Mouse (Mus musculus): ENCODE data around the gene Clec4a3.
"Not testable (repeated sequence)": the region's sequence is repeated elsewhere in the genome, so short reads cannot be mapped to it uniquely, and the experiment has no call there.

Gene Clec4a3

DNA sequence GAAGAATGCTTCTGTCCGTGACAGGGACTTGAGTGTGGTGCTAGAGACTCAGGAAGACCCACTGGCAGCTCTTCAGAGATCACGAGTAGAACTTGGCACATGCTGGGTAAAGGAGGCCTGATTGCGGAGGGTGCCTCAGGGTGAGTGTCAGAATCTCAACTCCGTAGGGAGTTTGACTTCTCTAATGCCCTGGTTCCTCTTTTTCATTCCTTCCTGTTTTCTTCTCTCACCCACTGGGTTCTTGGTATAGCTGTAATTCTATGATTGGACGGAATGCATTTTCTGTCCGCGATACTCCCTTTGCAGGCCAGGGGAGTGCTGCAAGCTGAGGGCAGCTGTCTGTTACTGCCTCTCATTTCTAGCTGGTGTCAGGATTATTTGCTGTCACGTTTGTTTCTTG is at the start of gene Clec4a3:
TSS of gene Clec4a3 (plus strand) at position 115 of the 400 bp plus-strand sequence.
- DNase-seq (ENCODE audit: low spot score in 2 of 2): no peak

DNA sequence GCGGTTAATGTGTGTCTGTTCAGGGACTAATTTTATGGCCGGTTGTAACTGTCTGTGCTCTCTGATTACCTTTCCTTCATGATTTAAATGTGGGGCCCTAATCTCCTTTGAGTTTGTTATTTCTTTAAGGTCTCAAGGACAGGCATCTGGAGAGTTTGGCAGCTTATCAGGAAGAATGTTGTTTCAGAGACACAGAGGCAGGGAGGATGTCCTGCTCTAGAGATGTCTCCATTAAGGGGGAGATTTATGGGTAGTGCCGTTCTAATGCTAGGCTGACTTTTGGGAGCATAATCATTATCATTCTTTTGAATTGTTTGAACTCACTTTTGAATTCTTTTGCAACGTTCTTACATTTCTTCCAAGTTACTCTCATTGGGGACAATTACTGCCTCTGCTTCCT is 32.4 kb upstream of the Clec4a3 start:
- DNase-seq (ENCODE audit: low spot score in 2 of 2): no peak

DNA sequence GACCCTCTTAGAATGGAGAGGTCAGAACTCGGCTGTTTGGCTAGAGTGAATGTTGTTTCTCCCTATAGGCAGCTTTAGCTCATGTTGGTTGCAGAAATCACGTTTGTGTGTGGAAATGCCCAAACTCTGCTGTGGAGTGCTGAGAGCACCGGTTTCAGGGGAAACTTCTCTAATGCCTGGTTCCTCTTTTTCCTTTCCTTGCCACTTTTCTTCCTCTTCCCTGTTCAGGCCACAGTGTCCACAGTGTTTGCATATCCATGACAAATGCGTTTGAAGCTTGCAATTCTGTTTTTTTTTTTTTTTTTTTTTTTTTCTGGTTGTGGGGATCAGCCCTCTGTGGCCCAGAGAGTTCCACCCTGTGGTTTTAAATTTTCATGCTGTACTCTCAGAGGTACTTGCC is 30.9 kb upstream of the Clec4a3 start, which contains the start of gene Clec4a1:
TSS of gene Clec4a1 (plus strand) at position 398 of the 400 bp plus-strand sequence.
- no peak for DNase-seq (ENCODE audit: low spot score in 2 of 2)

DNA sequence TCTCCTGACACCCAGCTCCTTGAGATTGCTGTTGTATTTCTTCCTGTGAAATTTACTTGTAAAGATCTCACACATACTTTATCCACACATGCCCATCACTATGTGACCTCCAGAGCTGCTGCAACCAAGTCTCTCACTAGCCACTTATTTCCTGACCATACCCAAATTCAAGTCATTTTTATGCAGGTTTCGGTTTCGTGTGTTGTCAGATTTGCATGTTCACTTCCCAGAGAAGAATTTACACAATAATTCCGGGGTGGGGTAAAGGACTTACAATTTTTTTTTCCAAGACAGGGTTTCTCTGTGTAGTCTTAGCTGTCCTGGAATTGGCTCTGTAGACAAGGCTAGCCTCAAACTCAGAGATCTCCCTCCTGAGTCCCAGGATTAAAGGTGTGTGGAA is 17.5 kb upstream of the Clec4a3 start:
- no peak for DNase-seq (ENCODE audit: low spot score in 2 of 2)

DNA sequence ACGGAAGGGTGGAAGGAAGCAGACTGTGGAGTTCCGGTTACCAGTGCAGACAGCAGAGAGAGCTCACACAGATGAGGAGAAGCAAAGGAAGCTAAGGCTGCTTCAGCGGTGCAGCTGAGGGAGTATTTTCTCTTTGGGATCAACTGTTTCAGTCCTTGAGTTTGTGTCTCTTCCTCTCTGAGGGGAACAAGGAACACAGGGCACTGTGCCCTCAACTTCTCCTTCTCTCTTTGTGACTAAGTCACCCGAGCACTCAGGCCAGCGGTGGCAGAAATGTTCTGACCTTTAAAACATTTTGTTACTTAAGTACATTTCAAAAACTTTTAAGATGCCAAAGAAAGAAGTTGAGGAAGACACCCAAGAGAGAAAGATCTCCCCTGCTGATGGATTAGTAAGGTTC is 12.7 kb upstream of the Clec4a3 start:
- no peak for DNase-seq (ENCODE audit: low spot score in 2 of 2)

DNA sequence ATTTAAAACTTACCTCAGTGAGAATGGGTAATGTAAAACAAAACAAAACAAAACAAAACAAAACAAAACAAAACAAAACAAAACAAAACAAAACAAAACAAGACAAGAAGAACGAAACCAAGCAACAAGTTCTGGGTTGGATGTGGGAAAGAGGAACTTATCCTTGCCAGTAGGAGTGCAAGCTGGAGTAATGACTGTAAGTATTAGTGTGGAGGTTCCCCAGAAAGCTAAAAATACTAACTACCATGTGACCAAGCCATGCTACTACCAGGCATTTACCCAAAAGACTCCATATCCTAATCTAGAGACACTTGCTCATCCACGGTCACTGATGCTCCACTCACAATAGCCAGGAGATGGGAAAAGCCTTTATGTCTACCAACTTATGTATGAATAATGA is 5.6 kb upstream of the Clec4a3 start:
- no peak for DNase-seq (ENCODE audit: low spot score in 2 of 2)

DNA sequence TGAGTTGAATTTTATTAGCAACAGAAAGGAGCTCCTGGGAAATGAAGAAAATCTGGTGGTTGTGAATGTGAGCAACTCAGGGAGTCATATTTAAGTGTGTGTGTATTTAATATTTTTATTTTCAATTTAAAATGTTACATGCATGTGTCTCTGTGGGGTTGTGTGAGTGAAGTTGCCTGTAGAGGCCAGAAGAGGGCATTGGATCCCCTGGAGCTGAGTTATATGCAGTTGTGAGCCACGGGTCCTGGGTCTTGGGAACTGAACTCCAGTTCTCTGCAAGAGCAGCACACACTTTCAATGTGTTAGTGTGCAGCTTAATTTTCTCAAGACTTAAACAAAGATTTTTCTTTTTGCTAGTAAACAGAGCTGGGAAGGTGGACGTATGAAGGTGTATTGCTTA is 12.2 kb downstream of the Clec4a3 start:
- no peak for DNase-seq (ENCODE audit: low spot score in 2 of 2)

DNA sequence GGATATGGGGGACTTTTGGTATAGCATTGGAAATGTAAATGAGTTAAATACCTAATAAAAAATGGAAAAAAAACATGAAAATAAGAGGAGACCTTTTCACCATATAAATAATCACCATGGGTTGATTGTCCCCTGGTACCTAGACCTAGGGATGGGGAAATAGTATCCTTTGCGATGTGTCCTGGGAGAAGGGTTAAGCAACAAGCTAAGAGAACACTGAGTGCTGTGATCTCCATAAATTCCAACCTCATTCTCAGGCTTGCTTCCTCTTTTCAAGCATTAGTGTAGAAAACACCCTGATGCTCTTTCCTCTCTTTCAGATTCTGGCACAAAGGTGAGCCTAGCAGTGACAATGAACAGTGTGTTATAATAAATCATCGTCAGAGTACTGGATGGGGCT is 16.7 kb downstream of the Clec4a3 start:
- no peak for DNase-seq (ENCODE audit: low spot score in 2 of 2)

DNA sequence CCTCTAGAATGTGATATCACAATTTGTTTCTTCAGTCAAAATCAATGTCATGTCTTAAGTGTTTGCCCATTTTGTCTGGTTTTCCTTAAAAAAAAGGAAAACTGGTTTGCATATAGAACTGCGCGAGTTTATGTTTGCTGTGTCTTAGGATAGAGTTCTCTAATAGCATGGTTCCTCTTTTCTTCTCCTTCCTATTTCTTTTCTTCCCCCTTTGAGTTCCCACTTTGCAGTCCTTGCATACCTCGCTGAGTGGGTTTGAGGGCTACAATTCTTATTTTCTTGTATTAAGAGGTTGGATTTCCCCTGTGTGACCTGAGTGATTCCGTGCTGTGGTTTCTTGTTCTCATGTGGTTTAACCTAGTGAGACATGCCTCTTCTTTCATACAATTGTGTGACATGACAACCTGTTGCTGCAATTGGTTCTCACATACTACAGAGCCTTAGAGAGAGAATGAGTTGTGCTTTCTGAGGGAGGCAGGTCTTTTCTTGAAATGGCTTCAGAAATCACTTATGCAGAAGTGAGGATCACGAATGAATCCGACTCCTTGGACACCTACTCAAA is 37.6 kb downstream of the Clec4a3 start, which contains the start of gene Clec4a4:
TSS of gene Clec4a4 (plus strand) at position 492 of the 562 bp plus-strand sequence.
- no peak for DNase-seq (ENCODE audit: low spot score in 2 of 2)

DNA sequence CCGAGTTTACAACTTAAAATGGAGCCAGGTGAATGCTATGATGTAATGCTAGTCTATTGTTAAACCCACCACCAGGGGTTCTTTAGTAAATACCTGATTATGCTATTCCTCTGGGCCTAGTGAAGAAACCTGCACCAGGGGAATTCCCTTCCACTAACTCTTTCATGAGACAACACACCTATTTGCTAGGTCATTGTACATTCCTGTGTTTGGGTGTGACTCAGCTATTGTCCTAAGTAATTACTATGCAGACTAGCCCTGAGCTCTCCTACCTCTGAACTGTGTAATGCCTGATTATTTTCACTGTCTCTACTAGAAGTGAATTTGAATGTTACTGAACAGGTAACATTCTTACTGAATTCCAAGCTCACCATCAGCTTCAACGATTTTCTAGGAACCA is 52.4 kb downstream of the Clec4a3 start:
- DNase-seq (ENCODE audit: low spot score in 2 of 2): not testable (repeated sequence)

DNA sequence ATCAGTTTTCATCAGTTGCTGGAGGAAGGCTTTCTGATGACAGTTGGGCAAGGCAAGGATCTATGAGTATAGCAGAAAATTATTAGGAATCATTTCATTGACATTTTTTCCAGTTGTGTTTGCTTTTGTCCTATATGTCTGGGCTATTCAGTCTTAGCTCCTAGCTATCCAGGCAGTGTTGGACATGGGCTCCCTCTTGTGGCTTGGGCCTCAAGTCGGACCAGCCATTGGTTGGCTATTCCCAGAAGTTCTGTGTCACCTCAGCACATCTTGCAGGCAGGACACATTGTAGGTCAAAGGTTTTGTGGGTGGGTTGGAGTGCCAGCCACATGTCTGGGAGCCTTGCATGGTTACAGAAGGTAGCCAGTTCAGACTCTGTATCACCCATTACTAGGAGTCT is 53.3 kb downstream of the Clec4a3 start:
- no peak for DNase-seq (ENCODE audit: low spot score in 2 of 2)
